Mouse (Mus musculus) neural tube, embryonic 12.5 days (tissue): ENCODE data around the gene Atg4a-ps. TPM values are rescaled to one million over a fixed set of nuclear protein-coding genes. Genes with fewer than 3 reads are reported as not detected.

Experiments used
- ATAC-seq: fragments of 200-750 bp; cut with Nextera tagmentation; 2 replicates; pipeline ENCODE4 v1.8.0; 2017; ENCODE audit warnings: low read depth, mild to moderate bottlenecking, moderate TSS enrichment, moderate library complexity; ENCODE audit not compliant: low FRiP score
- H3K27ac ChIP-seq: fragments of 300-500 bp; sonication (generic); 2 replicates; pipeline ENCODE4 v1.5.1; 2016
- H3K27me3 ChIP-seq: fragments of 300-500 bp; sonication (generic); replicated peaks from 2 replicates; pipeline ENCODE4 v1.6.1; 2016; ENCODE audit warnings: mild to moderate bottlenecking
- H3K36me3 ChIP-seq: fragments of 300-500 bp; sonication (generic); 2 replicates; pipeline ENCODE4 v1.6.1; 2016; ENCODE audit warnings: mild to moderate bottlenecking
- H3K4me1 ChIP-seq: fragments of 300-500 bp; sonication (generic); 2 replicates; pipeline ENCODE4 v1.6.1; 2016
- H3K4me2 ChIP-seq: fragments of 300-500 bp; sonication (generic); replicated peaks from 2 replicates; pipeline ENCODE4 v1.6.1; 2016; ENCODE audit warnings: mild to moderate bottlenecking
- H3K4me3 ChIP-seq: fragments of 300-500 bp; sonication (generic); 2 replicates; pipeline ENCODE4 v1.5.1; 2016
- H3K9ac ChIP-seq: fragments of 300-500 bp; sonication (generic); 2 replicates; pipeline ENCODE4 v1.6.1; 2016; ENCODE audit warnings: mild to moderate bottlenecking
- H3K9me3 ChIP-seq: fragments of 300-500 bp; sonication (generic); 2 replicates; pipeline ENCODE4 v1.6.1; 2016; ENCODE audit warnings: mild to moderate bottlenecking
- WGBS: fragments of 180-500 bp; shearing (Covaris S2); methylation state at CpG from one replicate; pipeline ENCODE4 v1.1.7; 2016; 5-methylcytosine and 5-hydroxymethylcytosine counted together
- polyA plus RNA-seq: library from polyadenylated mRNA; unstranded; fragments of >200 nt; fragmentation: Nextera tagmentation; extraction: Ambion mirVana; gene quantifications from 2 replicates; pipeline ENCODE4 v1.2.1, GENCODE M21; 2016

The Atg4a-ps gene
- polyA plus RNA-seq, 1 experiment from 2014 or later, result not detected

GRCm38 (mm10) chr3:103624591-103625051, 21.2 kb downstream of the Atg4a-ps start:
- Histone ChIP-seq H3K36me3 (no peaks in the 10 kb centered on the region), H3K27me3 (no peaks in the 10 kb centered on the region), H3K27ac (no peak overlapping the region), H3K9ac (no peak overlapping the region), H3K4me3 (no peak overlapping the region), H3K4me1 (peaks cover 3% of the 10 kb centered on the region; the same call in 1 of the 2 replicates), H3K4me2 (no peak overlapping the region), H3K9me3 (no peaks in the 10 kb centered on the region)
- WGBS, result 63% methylated on average over 5 of the region's 5 CpGs
- ATAC-seq, result no peak

GRCm38 (mm10) chr3:103623893-103624470, 21.9 kb downstream of the Atg4a-ps start:
- Histone ChIP-seq H3K4me1 (peaks cover 3% of the 10 kb centered on the region; the same call in 1 of the 2 replicates), H3K4me3 (no peak overlapping the region), H3K9ac (no peak overlapping the region), H3K36me3 (no peaks in the 10 kb centered on the region), H3K4me2 (no peak overlapping the region), H3K9me3 (no peaks in the 10 kb centered on the region), H3K27ac (no peak overlapping the region), H3K27me3 (no peaks in the 10 kb centered on the region)
- WGBS, result 90% methylated on average over 10 of the region's 10 CpGs
- ATAC-seq, result no peak

- Histone ChIP-seq H3K27ac (no peak overlapping the region), H3K4me3 (no peak overlapping the region), H3K36me3 (no peaks in the 10 kb centered on the region), H3K9me3 (no peaks in the 10 kb centered on the region), H3K4me1 (peaks cover 3% of the 10 kb centered on the region; the same call in 1 of the 2 replicates), H3K27me3 (no peaks in the 10 kb centered on the region), H3K4me2 (no peak overlapping the region), H3K9ac (no peak overlapping the region)
- no peak for ATAC-seq
- 75% methylated on average over 11 of the region's 11 CpGs for WGBS
These were observed 25.8 kb downstream of the Atg4a-ps start for GRCm38 (mm10) chr3:103620101-103620500.

GRCm38 (mm10) chr3:103616981-103617380, 28.9 kb downstream of the Atg4a-ps start:
- Histone ChIP-seq H3K4me1 (no peaks in the 10 kb centered on the region), H3K36me3 (no peaks in the 10 kb centered on the region), H3K9me3 (no peaks in the 10 kb centered on the region), H3K4me2 (no peak overlapping the region), H3K27ac (no peak overlapping the region), H3K27me3 (no peaks in the 10 kb centered on the region), H3K9ac (no peak overlapping the region), H3K4me3 (no peak overlapping the region)
- no peak for ATAC-seq
- WGBS, result 41% methylated on average over 6 of the region's 6 CpGs

- H3K4me1 ChIP-seq, result no peaks in the 10 kb centered on the region
- H3K4me2 ChIP-seq, result no peak overlapping the region
- no peaks in the 10 kb centered on the region for H3K27me3 ChIP-seq
- H3K27ac ChIP-seq, result no peak overlapping the region
- 85% methylated on average over 4 of the region's 4 CpGs for WGBS
- no peaks in the 10 kb centered on the region for H3K9me3 ChIP-seq
- H3K9ac ChIP-seq, result no peak overlapping the region
- H3K36me3 ChIP-seq, result no peaks in the 10 kb centered on the region
- ATAC-seq, result no peak
- H3K4me3 ChIP-seq, result no peak overlapping the region
These were observed 30.2 kb downstream of the Atg4a-ps start for GRCm38 (mm10) chr3:103615621-103616020.

GRCm38 (mm10) chr3:103612636-103613355, 33.1 kb downstream of the Atg4a-ps start:
- H3K4me3 ChIP-seq, result no peak overlapping the region
- no peak overlapping the region for H3K4me2 ChIP-seq
- ATAC-seq, result no peak
- WGBS, result 83% methylated on average over 9 of the region's 9 CpGs
- H3K9me3 ChIP-seq, result no peaks in the 10 kb centered on the region
- H3K27me3 ChIP-seq, result no peaks in the 10 kb centered on the region
- no peak overlapping the region for H3K27ac ChIP-seq
- no peaks in the 10 kb centered on the region for H3K36me3 ChIP-seq
- no peak overlapping the region for H3K9ac ChIP-seq
- H3K4me1 ChIP-seq, result no peaks in the 10 kb centered on the region

- Histone ChIP-seq H3K4me2 (no peak overlapping the region), H3K4me3 (no peak overlapping the region), H3K36me3 (no peaks in the 10 kb centered on the region), H3K27ac (no peak overlapping the region), H3K9me3 (no peaks in the 10 kb centered on the region), H3K4me1 (no peaks in the 10 kb centered on the region), H3K27me3 (no peaks in the 10 kb centered on the region), H3K9ac (no peak overlapping the region)
- no peak for ATAC-seq
- WGBS, result 92% methylated on average over 5 of the region's 5 CpGs
These were observed 35.6 kb downstream of the Atg4a-ps start for GRCm38 (mm10) chr3:103610231-103610630.

GRCm38 (mm10) chr3:103606660-103607595, 38.9 kb downstream of the Atg4a-ps start:
- Histone ChIP-seq H3K27ac (no peak overlapping the region), H3K27me3 (no peaks in the 10 kb centered on the region), H3K4me2 (no peak overlapping the region), H3K4me3 (no peak overlapping the region), H3K36me3 (no peaks in the 10 kb centered on the region), H3K4me1 (no peaks in the 10 kb centered on the region), H3K9me3 (no peaks in the 10 kb centered on the region), H3K9ac (no peak overlapping the region)
- 78% methylated on average over 13 of the region's 13 CpGs for WGBS
- no peak for ATAC-seq

GRCm38 (mm10) chr3:103606045-103606597, 39.7 kb downstream of the Atg4a-ps start:
- 90% methylated on average over 6 of the region's 6 CpGs for WGBS
- no peaks in the 10 kb centered on the region for H3K36me3 ChIP-seq
- H3K9me3 ChIP-seq, result no peaks in the 10 kb centered on the region
- H3K4me3 ChIP-seq, result no peak overlapping the region
- no peak overlapping the region for H3K27ac ChIP-seq
- no peaks in the 10 kb centered on the region for H3K27me3 ChIP-seq
- no peak for ATAC-seq
- no peak overlapping the region for H3K4me2 ChIP-seq
- H3K4me1 ChIP-seq, result 0 out of 2 replicates have a peak, but pooled peaks cover 1% of the 10 kb centered on the region
- no peak overlapping the region for H3K9ac ChIP-seq

- Histone ChIP-seq H3K27me3 (no peaks in the 10 kb centered on the region), H3K4me3 (no peak overlapping the region), H3K4me1 (0 out of 2 replicates have a peak, but pooled peaks cover 5% of the 10 kb centered on the region), H3K27ac (no peak overlapping the region), H3K9me3 (no peaks in the 10 kb centered on the region), H3K4me2 (no peak overlapping the region), H3K9ac (no peak overlapping the region), H3K36me3 (no peaks in the 10 kb centered on the region)
- 73% methylated on average over 1 of the region's 1 CpGs for WGBS
- ATAC-seq, result no peak
These were observed 44.3 kb downstream of the Atg4a-ps start for GRCm38 (mm10) chr3:103601561-103601960.

- no peak overlapping the region for H3K4me2 ChIP-seq
- no peak overlapping the region for H3K9ac ChIP-seq
- no peaks in the 10 kb centered on the region for H3K9me3 ChIP-seq
- no peak overlapping the region for H3K4me3 ChIP-seq
- 42% methylated on average over 7 of the region's 7 CpGs for WGBS
- ATAC-seq, result no peak
- H3K4me1 ChIP-seq, result 0 out of 2 replicates have a peak, but pooled peaks cover 5% of the 10 kb centered on the region
- no peaks in the 10 kb centered on the region for H3K27me3 ChIP-seq
- no peaks in the 10 kb centered on the region for H3K36me3 ChIP-seq
- H3K27ac ChIP-seq, result no peak overlapping the region
These were observed 44.9 kb downstream of the Atg4a-ps start for GRCm38 (mm10) chr3:103601011-103601410.

- Histone ChIP-seq H3K36me3 (no peaks in the 10 kb centered on the region), H3K27ac (no peak overlapping the region), H3K4me3 (no peak overlapping the region), H3K9me3 (no peaks in the 10 kb centered on the region), H3K4me2 (no peak overlapping the region), H3K4me1 (0 out of 2 replicates have a peak, but pooled peaks cover 5% of the 10 kb centered on the region), H3K27me3 (no peaks in the 10 kb centered on the region), H3K9ac (no peak overlapping the region)
- 57% methylated on average over 4 of the region's 4 CpGs for WGBS
- ATAC-seq, result no peak
These were observed 48.3 kb downstream of the Atg4a-ps start for GRCm38 (mm10) chr3:103597586-103597985.
